Mouse (Mus musculus) lung, postnatal 0 days (tissue): ENCODE measurements around the gene Rnls.

ENCODE experiments used
- CTCF ChIP-seq: IDR thresholded peaks from 2 replicates; pipeline ENCODE4 v1.5.1; 2016; ENCODE audit warnings: antibody characterized with exemption, mild to moderate bottlenecking
- EP300 ChIP-seq: IDR thresholded peaks from 2 replicates; pipeline ENCODE4 v1.6.1; 2016; ENCODE audit warnings: antibody characterized with exemption, mild to moderate bottlenecking, control low read depth

DNA sequence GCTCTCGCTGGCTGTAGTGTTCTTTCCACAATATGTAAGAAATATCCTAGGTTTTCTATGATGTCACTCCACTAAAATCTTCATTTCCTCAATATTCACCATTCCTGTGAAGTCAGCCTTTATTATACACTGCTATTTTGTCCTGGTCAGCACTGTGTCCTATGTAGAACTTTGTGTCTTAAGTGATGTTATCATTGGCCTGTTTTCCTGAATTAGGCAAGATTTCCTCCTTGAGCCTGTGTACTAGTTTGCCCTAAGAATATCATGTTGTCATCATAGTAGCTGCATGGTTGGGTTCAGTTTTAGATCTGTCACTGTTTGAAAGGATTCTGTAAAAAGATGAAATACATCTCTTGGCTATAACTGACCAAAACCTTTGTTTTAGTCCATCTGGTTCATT, 203.3 kb downstream of the Rnls start:
- TF ChIP-seq CTCF = no peak
- TF ChIP-seq EP300 = no peak
